Mouse (Mus musculus): ENCODE data around the gene Ska3. TPM values are rescaled to one million over a fixed set of nuclear protein-coding genes. Genes with fewer than 3 reads are reported as not detected.
"Not testable (repeated sequence)": the region's sequence is repeated elsewhere in the genome, so short reads cannot be mapped to it uniquely, and the experiment has no call there.

The Ska3 gene
- polyA plus RNA-seq, 1 experiment from 2014 or later, result 5.0 TPM

DNA sequence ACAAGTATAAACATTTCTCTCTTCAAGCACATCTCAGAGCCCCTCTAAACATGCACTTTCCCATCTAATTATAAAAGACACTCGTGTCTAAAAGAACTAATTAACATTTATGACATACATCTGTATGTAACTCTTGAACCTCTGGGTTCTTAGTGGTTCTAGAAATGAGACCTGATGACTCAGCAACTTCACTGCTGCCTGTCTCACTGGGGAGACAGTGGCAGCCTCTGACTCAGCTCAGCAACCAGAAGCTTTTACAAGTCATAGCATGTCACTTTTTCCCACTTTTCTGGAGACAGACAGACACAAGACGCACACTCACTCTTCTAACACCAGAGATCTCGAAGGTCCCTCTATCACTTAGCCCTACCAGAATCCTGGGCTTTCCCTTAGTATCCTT is 24.3 kb upstream of the Ska3 start:
- ATAC-seq, result no peak

DNA sequence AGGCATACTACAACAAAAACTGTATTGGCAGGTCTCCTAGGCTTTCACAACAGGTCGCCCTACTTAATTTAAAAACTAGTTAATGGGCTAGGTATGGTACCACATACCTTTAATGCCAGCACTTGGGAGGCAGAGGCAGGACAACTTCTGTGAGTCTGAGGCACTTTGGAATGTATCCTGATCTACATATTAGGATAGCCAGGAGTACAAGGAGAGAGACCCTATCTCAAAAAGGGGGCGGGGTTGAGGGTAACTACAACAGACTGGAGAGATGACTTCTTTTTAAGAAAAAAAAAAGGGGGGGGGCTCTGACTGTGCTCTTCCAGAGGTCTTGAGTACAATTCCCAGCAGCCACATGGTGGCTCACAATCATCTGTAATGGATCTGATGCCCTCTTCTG is 22.7 kb upstream of the Ska3 start:
- Histone ChIP-seq H3K4me3 (ENCODE audit: low read depth, low read length) (no peak overlapping the region), H3K4me2 (ENCODE audit: low read length) (no peak overlapping the region), H3K36me3 (ENCODE audit: control insufficient read depth, insufficient read depth, low read length) (peaks cover 11% of the 10 kb centered on the region; the same call in 1 of the 2 replicates), H3K27me3 (ENCODE audit: control insufficient read depth, insufficient read depth, low read depth, low read length) (no peaks in the 10 kb centered on the region), H3K9me3 (replicated peaks; ENCODE audit: control insufficient read depth, low read length, poor library complexity, severe bottlenecking) (no peaks in the 10 kb centered on the region), H3K27ac (ENCODE audit: low read length) (no peak overlapping the region), H3K4me1 (ENCODE audit: control insufficient read depth, insufficient read depth, low read length) (no peaks in the 10 kb centered on the region), H3K9ac (ENCODE audit: low read depth, low read length) (no peak overlapping the region)
- WGBS, result 92% methylated on average over 2 of the region's 2 CpGs
- ATAC-seq, result no peak

More for the DNA sequence above, 24.3 kb upstream of the Ska3 start:
- 89% methylated on average over 3 of the region's 3 CpGs for WGBS
- no peak overlapping the region for H3K9ac ChIP-seq (ENCODE audit: low read depth, low read length)
- H3K4me1 ChIP-seq (ENCODE audit: control insufficient read depth, insufficient read depth, low read length), result no peaks in the 10 kb centered on the region
- H3K27ac ChIP-seq (ENCODE audit: low read length), result no peak overlapping the region
- H3K36me3 ChIP-seq (ENCODE audit: control insufficient read depth, insufficient read depth, low read length), result peaks cover 4% of the 10 kb centered on the region; the same call in 1 of the 2 replicates
- no peaks in the 10 kb centered on the region for H3K9me3 ChIP-seq (replicated peaks; ENCODE audit: control insufficient read depth, low read length, poor library complexity, severe bottlenecking)
- no peaks in the 10 kb centered on the region for H3K27me3 ChIP-seq (ENCODE audit: control insufficient read depth, insufficient read depth, low read depth, low read length)
- H3K4me3 ChIP-seq (ENCODE audit: low read depth, low read length), result no peak overlapping the region
- no peak overlapping the region for H3K4me2 ChIP-seq (ENCODE audit: low read length)

DNA sequence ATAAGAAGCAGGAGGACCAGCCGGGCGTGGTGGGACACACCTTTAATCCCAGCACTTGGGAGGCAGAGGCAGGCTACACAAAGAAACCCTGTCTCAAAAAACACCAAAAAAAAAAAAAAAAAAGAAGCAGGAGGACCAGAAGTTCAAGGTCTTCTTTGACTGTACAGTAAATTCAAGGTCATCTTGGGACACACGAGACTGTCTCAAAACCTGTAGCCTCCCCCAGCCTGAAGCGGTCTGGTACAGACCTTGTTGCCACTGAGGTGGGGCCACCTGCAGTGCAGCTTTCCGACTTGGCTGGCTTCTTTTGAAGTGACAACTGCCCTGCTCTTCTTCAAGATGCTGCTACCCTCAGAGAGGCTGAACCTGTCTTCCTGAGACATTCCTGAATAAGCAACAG is 22.1 kb upstream of the Ska3 start:
- H3K4me3 ChIP-seq (ENCODE audit: low read depth, low read length); ATAC-seq; H3K4me2 ChIP-seq (ENCODE audit: low read length); H3K27ac ChIP-seq (ENCODE audit: low read length); H3K9ac ChIP-seq (ENCODE audit: low read depth, low read length); H3K27me3 ChIP-seq (ENCODE audit: control insufficient read depth, insufficient read depth, low read depth, low read length); H3K9me3 ChIP-seq (replicated peaks; ENCODE audit: control insufficient read depth, low read length, poor library complexity, severe bottlenecking); H3K4me1 ChIP-seq (ENCODE audit: control insufficient read depth, insufficient read depth, low read length): not testable (repeated sequence)
- peaks cover 11% of the 10 kb centered on the region; the same call in 1 of the 2 replicates for H3K36me3 ChIP-seq (ENCODE audit: control insufficient read depth, insufficient read depth, low read length)
- 83% methylated on average over 5 of the region's 5 CpGs for WGBS

- Histone ChIP-seq H3K36me3 (ENCODE audit: control insufficient read depth, insufficient read depth, low read length) (peaks cover 12% of the 10 kb centered on the region), H3K27ac (ENCODE audit: low read length) (no peak overlapping the region), H3K4me1 (ENCODE audit: control insufficient read depth, insufficient read depth, low read length) (no peaks in the 10 kb centered on the region), H3K9me3 (replicated peaks; ENCODE audit: control insufficient read depth, low read length, poor library complexity, severe bottlenecking) (no peaks in the 10 kb centered on the region), H3K4me3 (ENCODE audit: low read depth, low read length) (no peak overlapping the region), H3K9ac (ENCODE audit: low read depth, low read length) (no peak overlapping the region), H3K4me2 (ENCODE audit: low read length) (no peak overlapping the region), H3K27me3 (ENCODE audit: control insufficient read depth, insufficient read depth, low read depth, low read length) (no peaks in the 10 kb centered on the region)
- 94% methylated on average over 3 of the region's 3 CpGs for WGBS
- ATAC-seq, result no peak
Measured at GRCm38 (mm10) chr14:57844535-57844934, 18.6 kb upstream of the Ska3 start.

- H3K27me3 ChIP-seq (ENCODE audit: control insufficient read depth, insufficient read depth, low read depth, low read length), result no peaks in the 10 kb centered on the region
- H3K36me3 ChIP-seq (ENCODE audit: control insufficient read depth, insufficient read depth, low read length), result peaks cover 21% of the 10 kb centered on the region
- no peak overlapping the region for H3K4me2 ChIP-seq (ENCODE audit: low read length)
- H3K4me1 ChIP-seq (ENCODE audit: control insufficient read depth, insufficient read depth, low read length), result no peaks in the 10 kb centered on the region
- no peak overlapping the region for H3K9ac ChIP-seq (ENCODE audit: low read depth, low read length)
- no peak for ATAC-seq
- WGBS, result 91% methylated on average over 10 of the region's 10 CpGs
- H3K4me3 ChIP-seq (ENCODE audit: low read depth, low read length), result no peak overlapping the region
- no peaks in the 10 kb centered on the region for H3K9me3 ChIP-seq (replicated peaks; ENCODE audit: control insufficient read depth, low read length, poor library complexity, severe bottlenecking)
- H3K27ac ChIP-seq (ENCODE audit: low read length), result no peak overlapping the region
Measured at GRCm38 (mm10) chr14:57835157-57835556, 9.2 kb upstream of the Ska3 start.

GRCm38 (mm10) chr14:57833526-57833925 is 7.5 kb upstream of the Ska3 start:
- H3K36me3 ChIP-seq (ENCODE audit: control insufficient read depth, insufficient read depth, low read length), result peaks cover 11% of the 10 kb centered on the region
- no peaks in the 10 kb centered on the region for H3K27me3 ChIP-seq (ENCODE audit: control insufficient read depth, insufficient read depth, low read depth, low read length)
- WGBS, result 92% methylated on average over 2 of the region's 2 CpGs
- no peaks in the 10 kb centered on the region for H3K9me3 ChIP-seq (replicated peaks; ENCODE audit: control insufficient read depth, low read length, poor library complexity, severe bottlenecking)
- no peak for ATAC-seq
- H3K27ac ChIP-seq (ENCODE audit: low read length), result no peak overlapping the region
- H3K4me3 ChIP-seq (ENCODE audit: low read depth, low read length), result no peak overlapping the region
- no peak overlapping the region for H3K9ac ChIP-seq (ENCODE audit: low read depth, low read length)
- H3K4me2 ChIP-seq (ENCODE audit: low read length), result no peak overlapping the region
- H3K4me1 ChIP-seq (ENCODE audit: control insufficient read depth, insufficient read depth, low read length), result no peaks in the 10 kb centered on the region

DNA sequence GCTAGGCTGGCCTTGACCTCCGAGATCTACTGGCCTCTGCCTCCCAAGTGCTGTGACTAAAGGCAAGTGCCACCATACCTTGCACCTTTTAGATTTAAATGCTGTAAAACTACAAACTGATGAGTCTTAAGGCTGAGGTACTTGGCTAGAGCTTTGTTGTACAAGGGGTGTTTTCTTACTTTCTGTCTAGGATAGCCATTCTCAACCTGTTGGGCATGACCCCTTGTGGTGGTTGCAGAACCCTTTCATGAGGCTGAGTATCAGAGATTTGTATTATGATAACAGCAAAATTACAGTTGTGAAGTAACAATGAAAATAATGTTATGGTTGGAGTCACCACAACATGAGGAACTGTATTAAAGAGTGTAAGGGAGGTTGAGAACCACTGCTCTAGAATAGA is 1.3 kb upstream of the Ska3 start:
- Histone ChIP-seq H3K9me3 (replicated peaks; ENCODE audit: control insufficient read depth, low read length, poor library complexity, severe bottlenecking) (no peaks in the 10 kb centered on the region), H3K27ac (ENCODE audit: low read length) (no peak overlapping the region), H3K4me3 (ENCODE audit: low read depth, low read length) (peak overlapping the region; percentile 68), H3K9ac (ENCODE audit: low read depth, low read length) (peak overlapping the region; percentile 92), H3K4me2 (ENCODE audit: low read length) (peak overlapping the region; percentile 79), H3K4me1 (ENCODE audit: control insufficient read depth, insufficient read depth, low read length) (peaks cover 17% of the 10 kb centered on the region), H3K36me3 (ENCODE audit: control insufficient read depth, insufficient read depth, low read length) (no peaks in the 10 kb centered on the region), H3K27me3 (ENCODE audit: control insufficient read depth, insufficient read depth, low read depth, low read length) (no peaks in the 10 kb centered on the region)
- 82% methylated on average over 1 of the region's 1 CpGs for whole genome bisulfite sequencing
- ATAC-seq, result no peak

DNA sequence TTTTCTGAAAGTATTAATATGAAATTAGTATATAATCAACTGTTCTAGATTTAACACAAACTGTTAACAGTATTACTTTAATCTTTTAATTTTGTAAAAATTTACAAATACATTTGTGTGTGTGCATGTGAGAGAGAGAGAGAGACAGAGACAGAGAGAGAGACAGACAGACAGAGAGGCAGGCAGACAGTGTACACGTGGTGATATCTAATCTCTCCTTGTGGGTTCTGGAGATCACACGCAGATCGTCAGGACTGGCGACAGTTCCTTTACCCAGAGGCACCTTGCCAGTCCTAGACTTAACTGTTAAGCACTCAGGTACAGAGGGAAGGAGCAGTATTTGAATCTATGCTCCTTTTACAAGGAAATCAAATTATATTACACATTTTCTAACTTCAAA is 5.1 kb downstream of the Ska3 start:
- Histone ChIP-seq H3K27me3 (ENCODE audit: control insufficient read depth, insufficient read depth, low read depth, low read length) (no peaks in the 10 kb centered on the region), H3K4me3 (ENCODE audit: low read depth, low read length) (no peak overlapping the region), H3K9ac (ENCODE audit: low read depth, low read length) (no peak overlapping the region), H3K27ac (ENCODE audit: low read length) (no peak overlapping the region), H3K9me3 (replicated peaks; ENCODE audit: control insufficient read depth, low read length, poor library complexity, severe bottlenecking) (no peaks in the 10 kb centered on the region), H3K36me3 (ENCODE audit: control insufficient read depth, insufficient read depth, low read length) (no peaks in the 10 kb centered on the region), H3K4me1 (ENCODE audit: control insufficient read depth, insufficient read depth, low read length) (peaks cover 3% of the 10 kb centered on the region; the same call in 1 of the 2 replicates), H3K4me2 (ENCODE audit: low read length) (no peak overlapping the region)
- ATAC-seq, result no peak
- 92% methylated on average over 4 of the region's 4 CpGs for WGBS

- no peak for ATAC-seq
- Histone ChIP-seq H3K4me3 (ENCODE audit: low read depth, low read length) (no peak overlapping the region), H3K4me1 (ENCODE audit: control insufficient read depth, insufficient read depth, low read length) (no peaks in the 10 kb centered on the region), H3K4me2 (ENCODE audit: low read length) (no peak overlapping the region), H3K9me3 (replicated peaks; ENCODE audit: control insufficient read depth, low read length, poor library complexity, severe bottlenecking) (no peaks in the 10 kb centered on the region), H3K9ac (ENCODE audit: low read depth, low read length) (no peak overlapping the region), H3K36me3 (ENCODE audit: control insufficient read depth, insufficient read depth, low read length) (0 out of 2 replicates have a peak, but pooled peaks cover 3% of the 10 kb centered on the region), H3K27ac (ENCODE audit: low read length) (no peak overlapping the region), H3K27me3 (ENCODE audit: control insufficient read depth, insufficient read depth, low read depth, low read length) (no peaks in the 10 kb centered on the region)
- WGBS, result 96% methylated on average over 5 of the region's 5 CpGs
Measured at GRCm38 (mm10) chr14:57811844-57812243, 14.1 kb downstream of the Ska3 start.

Data from midbrain, embryonic 16.5 days (tissue).